Mouse (Mus musculus) adrenal gland, adult 18-20 months (tissue): Measurements from ENCODE around the gene Duxf3. TPM values are rescaled to one million over a fixed set of nuclear protein-coding genes. Genes with fewer than 3 reads are reported as not detected.
"Not testable (repeated sequence)": the region's sequence is repeated elsewhere in the genome, so short reads cannot be mapped to it uniquely, and the experiment has no call there.

Source experiments
- DNase-seq, 2 experiments: peaks; one replicate each; pipeline ENCODE4 v3.0.0; 2021 to 2022; ENCODE audit warnings: low spot score in 2 of 2
- long read RNA-seq, 2 experiments: library from polyadenylated mRNA; stranded (forward); transcript quantifications; one replicate each; pipeline ENCODE4 v2.0.0; 2021
- total RNA-seq, 2 experiments: library from RNA; stranded (reverse); gene quantifications; 1 replicate in 1 of 2; 2 replicates in 1 of 2; pipeline ENCODE4 v1.2.3; 2021

The Duxf3 gene
- not detected for total RNA-seq
- long read RNA-seq, experiment 1 = 0 reads
- long read RNA-seq, experiment 2 = 0 reads

- not testable (repeated sequence) for DNase-seq
These were observed at the start of gene Duxf3 for GRCm38 (mm10) chr10:58232641-58232969. Duxf3 (minus strand) TSS chr10:58232675.

- no peak for DNase-seq
These were observed 49.8 kb upstream of the Duxf3 start for GRCm38 (mm10) chr10:58282238-58282637.

- DNase-seq = peak in 1 of 2 experiments; percentile 12
These were observed 26.0 kb upstream of the Duxf3 start for GRCm38 (mm10) chr10:58258466-58258865.

DNA sequence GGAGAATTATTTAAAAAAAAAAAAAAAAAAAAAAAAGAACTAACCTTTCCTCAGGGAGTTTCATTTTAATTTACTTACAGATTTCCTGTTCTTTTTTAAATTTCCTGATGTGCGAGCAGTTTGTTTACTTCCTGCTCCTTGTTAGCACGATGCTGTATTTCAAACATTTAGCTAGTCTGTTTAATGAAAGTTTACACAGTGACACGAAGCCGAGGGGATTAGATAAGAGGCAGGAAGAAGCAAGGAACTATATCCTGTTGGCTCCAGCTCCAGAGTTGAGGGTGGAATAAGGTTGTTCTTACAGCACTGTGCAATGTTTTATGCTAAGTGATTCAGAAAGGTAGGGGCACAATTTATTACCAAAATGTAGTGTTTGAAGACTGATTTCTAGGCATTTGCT, 23.5 kb upstream of the Duxf3 start:
- no peak for DNase-seq

GRCm38 (mm10) chr10:58255213-58255892, 22.9 kb upstream of the Duxf3 start, which contains the start of gene Gcc2:
Gcc2 (plus strand) TSS chr10:58255497.
- peak; percentile 87 for DNase-seq

- peak in 1 of 2 experiments; percentile 9 for DNase-seq
These were observed 22.2 kb upstream of the Duxf3 start for GRCm38 (mm10) chr10:58254635-58255175.

DNA sequence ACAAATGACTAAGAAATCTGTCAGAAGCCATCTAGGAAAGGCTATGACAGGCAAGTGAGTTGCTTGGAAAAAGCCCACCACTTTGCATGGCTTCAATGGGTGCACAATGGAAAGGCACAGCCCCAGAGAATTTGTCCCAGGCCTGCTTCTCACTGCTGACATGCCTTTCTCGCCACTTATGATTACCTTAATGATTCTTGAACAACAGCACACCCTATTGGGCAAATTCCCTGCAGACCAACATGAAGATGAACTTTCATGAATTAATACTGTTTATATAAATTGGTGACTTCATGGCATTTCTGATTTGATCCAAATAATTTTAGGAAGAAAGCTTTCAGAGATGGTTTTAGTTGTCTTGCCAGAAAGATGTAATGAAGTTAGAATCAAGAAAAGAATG, 17.1 kb upstream of the Duxf3 start:
- DNase-seq = no peak

- DNase-seq = peak; percentile 62 to 70
These were observed 6.7 kb upstream of the Duxf3 start for GRCm38 (mm10) chr10:58238984-58239740.

- no peak for DNase-seq
These were observed 4.1 kb upstream of the Duxf3 start, which contains the start of gene Gm4981 for GRCm38 (mm10) chr10:58236613-58237012. Gm4981 (minus strand) TSS chr10:58236701.

DNA sequence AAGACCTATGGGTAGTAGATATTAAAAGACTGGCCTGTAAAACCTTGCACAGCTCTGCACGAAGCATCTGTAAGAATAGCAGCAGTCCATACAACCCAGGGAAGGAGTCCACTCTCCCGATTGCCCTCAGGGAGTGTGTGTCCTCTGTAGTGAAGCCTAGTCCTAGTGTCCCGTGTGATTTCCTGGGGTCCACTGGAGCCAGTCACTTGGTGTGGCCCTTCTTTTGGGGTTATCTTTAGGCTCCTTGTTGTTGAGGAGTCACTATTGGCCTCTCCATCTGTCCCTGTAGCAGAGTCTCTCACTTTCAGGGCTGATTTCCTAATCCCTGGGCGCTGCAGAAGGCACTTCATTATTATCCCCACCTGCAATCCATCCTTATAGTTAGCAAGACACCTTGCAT, 2.5 kb upstream of the Duxf3 start:
- not testable (repeated sequence) for DNase-seq

DNA sequence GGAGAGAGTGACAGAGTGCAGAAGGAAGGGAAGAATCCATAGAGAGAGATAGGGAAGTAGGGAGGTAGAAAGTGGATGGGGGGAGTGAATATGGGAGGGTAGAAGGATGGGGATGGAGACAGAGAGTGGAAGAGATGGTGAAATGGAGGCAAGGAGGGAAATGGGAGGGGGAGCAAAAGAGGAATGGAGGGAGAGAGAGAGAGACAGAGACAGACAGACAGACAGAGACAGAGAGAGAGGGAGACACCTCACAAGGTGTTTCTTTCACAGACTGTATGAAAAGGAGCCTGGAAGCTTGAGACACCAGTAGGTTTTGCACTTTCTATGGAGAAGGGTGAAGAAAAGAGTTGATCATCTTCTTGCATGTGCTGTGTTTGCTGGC, 1.3 kb upstream of the Duxf3 start:
- DNase-seq = not testable (repeated sequence)

GRCm38 (mm10) chr10:58233054-58233739, 722 bp upstream of the Duxf3 start:
- DNase-seq = peak in 1 of 2 experiments; percentile 44

GRCm38 (mm10) chr10:58231779-58232640, 465 bp downstream of the Duxf3 start:
- DNase-seq = peak; percentile 78 to 87

DNA sequence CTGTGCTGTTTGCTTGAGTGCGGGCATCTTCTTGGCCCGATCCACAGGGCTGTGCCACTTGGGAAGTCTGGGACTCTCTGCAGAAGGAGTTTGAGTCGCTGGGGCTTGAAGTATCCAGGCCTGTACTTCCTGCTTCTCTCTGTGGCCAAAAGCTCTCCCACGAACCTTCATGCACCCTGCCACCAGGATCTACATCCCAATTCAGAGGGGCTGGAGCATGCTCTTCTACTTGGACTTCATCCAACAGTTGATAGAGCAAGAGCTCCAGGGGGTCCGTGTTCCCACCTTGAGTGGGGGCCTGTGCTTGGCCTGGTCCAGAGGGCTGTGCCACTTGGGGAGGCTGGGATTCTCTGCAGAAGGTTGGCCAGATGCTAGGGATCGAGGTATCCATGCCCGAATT, 1.4 kb downstream of the Duxf3 start:
- DNase-seq = peak in 1 of 2 experiments; percentile 63

GRCm38 (mm10) chr10:58230021-58230420, 2.5 kb downstream of the Duxf3 start:
- not testable (repeated sequence) for DNase-seq

DNA sequence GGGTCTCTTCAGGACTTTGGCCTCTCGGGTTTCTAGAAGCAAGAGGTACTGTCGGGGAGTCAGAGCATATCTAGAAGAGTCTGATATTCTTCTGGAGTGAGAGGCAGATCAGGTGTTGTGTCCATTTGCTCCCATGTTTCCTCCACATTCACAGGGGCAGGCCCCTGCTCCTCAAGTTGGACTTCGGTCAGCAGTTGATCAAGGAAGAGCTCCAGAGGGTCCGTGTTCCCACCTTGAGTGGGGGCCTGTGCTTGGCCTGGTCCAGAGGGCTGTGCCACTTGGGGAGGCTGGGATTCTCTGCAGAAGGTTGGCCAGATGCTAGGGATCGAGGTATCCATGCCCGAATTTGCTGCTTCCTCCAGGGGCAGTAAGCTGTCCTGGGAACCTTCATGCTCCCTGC, 4.7 kb downstream of the Duxf3 start:
- peak in 1 of 2 experiments; percentile 48 for DNase-seq

GRCm38 (mm10) chr10:58226357-58226756, 6.1 kb downstream of the Duxf3 start:
- not testable (repeated sequence) for DNase-seq

DNA sequence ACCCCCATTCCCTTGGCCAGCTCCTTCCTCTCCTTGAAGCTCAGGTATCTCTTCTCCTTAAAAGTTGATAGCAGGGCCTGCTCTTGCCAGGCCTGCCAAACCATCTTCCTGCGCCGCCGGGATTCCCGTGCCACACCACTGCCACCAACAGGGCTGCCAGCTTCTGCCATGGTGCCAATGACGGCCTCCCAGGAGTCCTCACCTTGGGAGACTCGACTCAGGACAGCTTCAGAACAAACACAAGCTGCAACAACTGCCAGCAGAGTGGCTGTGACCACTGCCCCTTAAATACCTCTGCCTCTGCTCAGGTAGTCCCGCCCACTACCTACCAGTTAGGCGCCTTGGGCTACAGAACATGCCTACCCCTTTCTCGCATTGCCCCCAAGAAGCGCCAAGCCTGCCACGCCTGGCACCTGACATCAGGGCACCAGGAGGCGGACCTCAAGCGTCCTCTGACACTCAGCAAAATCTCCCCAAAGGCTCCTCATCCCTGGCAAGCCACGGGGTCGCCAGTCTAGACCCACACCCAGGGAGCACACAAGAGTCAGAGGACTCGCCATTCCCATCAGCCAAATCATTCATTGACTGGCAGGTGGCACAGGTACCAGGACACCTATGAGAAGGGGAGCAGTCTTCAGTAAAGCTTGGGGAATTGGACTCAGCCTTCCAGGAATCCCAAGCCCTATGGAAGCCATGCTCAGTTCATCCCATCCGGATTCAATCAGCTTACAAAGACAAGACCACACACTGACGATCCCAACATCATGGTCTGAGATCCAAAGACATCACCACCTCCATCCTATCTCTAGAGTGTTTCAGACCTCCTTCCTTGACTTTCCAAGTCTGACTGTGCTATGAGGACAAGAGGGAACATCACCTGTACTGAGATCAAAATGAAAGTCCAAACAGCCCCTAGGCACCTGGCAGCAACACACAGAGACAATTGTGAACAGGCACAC, 7.4 kb downstream of the Duxf3 start, which contains the start of gene AW822073:
AW822073 (minus strand) TSS at position 104 of the 959 bp plus-strand sequence.
- peak in 1 of 2 experiments; percentile 58 for DNase-seq
